Mouse (Mus musculus) brown adipose tissue, adult 24 weeks (tissue): Measurements from ENCODE around the gene Slc22a12. TPM values are rescaled to one million over a fixed set of nuclear protein-coding genes. Genes with fewer than 3 reads are reported as not detected.

Experiments used
- H3K27ac ChIP-seq: fragments of 200-500 bp; replicated peaks from 2 replicates; pipeline ENCODE4 v1.5.1; 2012; ENCODE audit warnings: low read depth, mild to moderate bottlenecking, low read length
- H3K4me1 ChIP-seq: fragments of 200-500 bp; 2 replicates; pipeline ENCODE4 v1.6.1; 2012; ENCODE audit warnings: low read length, mixed read lengths; ENCODE audit not compliant: control insufficient read depth, insufficient read depth, insufficient read length
- H3K4me3 ChIP-seq: fragments of 200-500 bp; 2 replicates; pipeline ENCODE4 v1.5.1; 2012; ENCODE audit warnings: low read depth, mild to moderate bottlenecking, low read length, moderate library complexity; ENCODE audit not compliant: insufficient read depth
- polyA plus RNA-seq: library from polyadenylated mRNA; stranded (reverse); fragments of >200 nt; gene quantifications from 2 replicates; pipeline ENCODE4 v1.2.4, GENCODE M21; 2012; ENCODE audit not compliant: missing spikeins, insufficient read depth, insufficient read length

Gene Slc22a12
- polyA plus RNA-seq, 1 experiment: not detected

GRCm38 (mm10) chr19:6497803-6498202 lies 45.0 kb downstream of the Slc22a12 start:
- no peaks in the 10 kb centered on the region for H3K4me1 ChIP-seq

GRCm38 (mm10) chr19:6497150-6497801 lies 45.6 kb downstream of the Slc22a12 start:
- Histone ChIP-seq H3K4me3 (no peak overlapping the region), H3K4me1 (no peaks in the 10 kb centered on the region), H3K27ac (no peak overlapping the region)

More at GRCm38 (mm10) chr19:6497803-6498202, 45.0 kb downstream of the Slc22a12 start:
- H3K4me3 ChIP-seq: peak overlapping the region; percentile 25; the same call in 1 of the 2 replicates
- H3K27ac ChIP-seq: no peak overlapping the region

- H3K27ac ChIP-seq: no peak overlapping the region
- H3K4me3 ChIP-seq: no peak overlapping the region
- no peaks in the 10 kb centered on the region for H3K4me1 ChIP-seq
Observed at GRCm38 (mm10) chr19:6496462-6497149, 46.2 kb downstream of the Slc22a12 start.

- H3K27ac ChIP-seq: no peak overlapping the region
Observed at GRCm38 (mm10) chr19:6495714-6496113, 47.1 kb downstream of the Slc22a12 start.

GRCm38 (mm10) chr19:6494504-6495170 lies 48.2 kb downstream of the Slc22a12 start:
- Histone ChIP-seq H3K4me1 (no peaks in the 10 kb centered on the region), H3K4me3 (no peak overlapping the region), H3K27ac (no peak overlapping the region)

More at GRCm38 (mm10) chr19:6495714-6496113, 47.1 kb downstream of the Slc22a12 start:
- Histone ChIP-seq H3K4me3 (no peak overlapping the region), H3K4me1 (no peaks in the 10 kb centered on the region)

- no peak overlapping the region for H3K27ac ChIP-seq
- H3K4me3 ChIP-seq: no peak overlapping the region
- H3K4me1 ChIP-seq: no peaks in the 10 kb centered on the region
Observed at GRCm38 (mm10) chr19:6494032-6494431, 48.8 kb downstream of the Slc22a12 start.

GRCm38 (mm10) chr19:6493219-6493618 lies 49.6 kb downstream of the Slc22a12 start:
- Histone ChIP-seq H3K4me3 (no peak overlapping the region), H3K27ac (no peak overlapping the region), H3K4me1 (no peaks in the 10 kb centered on the region)

- no peak overlapping the region for H3K4me3 ChIP-seq
- no peaks in the 10 kb centered on the region for H3K4me1 ChIP-seq
Observed at GRCm38 (mm10) chr19:6492124-6492523, 50.7 kb downstream of the Slc22a12 start.

GRCm38 (mm10) chr19:6491538-6491937 lies 51.3 kb downstream of the Slc22a12 start:
- Histone ChIP-seq H3K4me3 (no peak overlapping the region), H3K4me1 (no peaks in the 10 kb centered on the region), H3K27ac (no peak overlapping the region)

More at GRCm38 (mm10) chr19:6492124-6492523, 50.7 kb downstream of the Slc22a12 start:
- H3K27ac ChIP-seq: no peak overlapping the region

- Histone ChIP-seq H3K27ac (no peak overlapping the region), H3K4me1 (no peaks in the 10 kb centered on the region), H3K4me3 (no peak overlapping the region)
Observed at GRCm38 (mm10) chr19:6489030-6489429, 53.8 kb downstream of the Slc22a12 start.

Other genes starting within 250 kb of the Slc22a12 start
- 2.5 and 2.8 TPM in 2 replicates for gene Cdc42bpg, start 236.6 kb downstream of the Slc22a12 start, polyA plus RNA-seq
- gene Men1, start 208.1 kb downstream of the Slc22a12 start, polyA plus RNA-seq: 13.9 and 22.2 TPM in 2 replicates
- gene Map4k2, start 201.9 kb downstream of the Slc22a12 start, polyA plus RNA-seq: 7.9 and 14.0 TPM in 2 replicates
- 47.9 and 56.8 TPM in 2 replicates for gene Sf1, start 179.3 kb downstream of the Slc22a12 start, polyA plus RNA-seq
- gene Pygm, start 158.6 kb downstream of the Slc22a12 start, polyA plus RNA-seq: 28.7 and 48.3 TPM in 2 replicates
- 38.9 and 50.2 TPM in 2 replicates for gene Rasgrp2, start 143.7 kb downstream of the Slc22a12 start, polyA plus RNA-seq
- gene Nrxn2, start 124.3 kb downstream of the Slc22a12 start, polyA plus RNA-seq: 1.1 and 2.3 TPM in 2 replicates